Mouse (Mus musculus): Measurements from ENCODE around the gene Prmt8.

Prmt8 gene

GRCm38 (mm10) chr6:127769275-127770156 lies at the start of gene Prmt8:
Gene Prmt8 (minus strand): TSS chr6:127769472.
- peak; percentile 6; the same call in 1 of the 2 replicates for ATAC-seq (ENCODE audit: low TSS enrichment)

DNA sequence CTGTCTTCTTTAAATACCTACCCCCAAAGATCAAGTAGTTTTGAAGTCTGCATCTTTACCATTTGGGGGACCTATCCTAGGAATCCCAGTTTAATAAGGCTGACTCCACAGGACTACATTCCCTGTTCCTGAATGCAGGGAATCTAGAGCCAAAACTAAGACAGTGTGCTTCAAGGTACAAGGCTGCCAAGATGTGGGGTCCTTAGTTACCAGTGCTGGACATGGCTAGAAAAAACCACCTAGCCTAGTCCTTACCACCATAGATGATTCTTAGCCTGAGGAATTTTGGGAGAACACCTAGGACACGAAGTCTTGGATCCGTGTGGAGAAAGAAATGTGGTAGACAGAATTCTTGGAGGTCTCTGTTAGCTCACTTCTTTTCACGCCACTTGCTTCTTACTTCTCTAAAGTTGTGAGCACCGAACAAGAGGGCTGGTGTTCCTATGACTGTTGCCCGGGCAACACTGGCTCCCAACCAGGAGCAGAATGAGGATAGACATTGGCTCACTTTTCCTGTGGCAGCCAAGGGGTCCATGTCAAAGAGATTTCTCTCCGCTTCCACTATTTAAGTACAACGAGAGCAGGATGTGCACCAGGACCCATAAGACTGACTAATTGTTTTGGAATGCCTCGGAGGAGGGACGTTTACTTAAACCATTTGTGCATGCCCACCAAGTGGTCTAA lies 33.9 kb upstream of the Prmt8 start:
- no peak for ATAC-seq (ENCODE audit: low TSS enrichment)

DNA sequence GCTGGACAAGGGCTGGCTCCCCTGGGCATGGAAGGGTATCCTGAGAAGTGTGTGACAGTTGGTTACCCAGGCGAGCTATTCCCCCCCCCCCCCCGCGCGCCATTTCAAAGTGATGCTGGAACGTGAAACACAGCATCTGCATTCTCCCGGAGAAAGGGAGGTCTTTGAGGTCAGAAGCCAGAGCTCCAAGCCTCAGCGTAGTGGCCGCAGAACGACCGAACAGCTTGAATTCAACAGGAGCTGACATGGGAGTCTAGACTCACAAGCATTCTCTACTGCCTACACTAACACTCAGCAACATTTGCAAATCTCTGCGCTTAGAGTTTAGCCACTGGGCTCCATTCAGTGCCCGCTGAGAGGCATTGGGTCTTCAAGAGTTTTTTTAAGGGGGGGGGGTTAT lies 32.9 kb upstream of the Prmt8 start:
- no peak for ATAC-seq (ENCODE audit: low TSS enrichment)

DNA sequence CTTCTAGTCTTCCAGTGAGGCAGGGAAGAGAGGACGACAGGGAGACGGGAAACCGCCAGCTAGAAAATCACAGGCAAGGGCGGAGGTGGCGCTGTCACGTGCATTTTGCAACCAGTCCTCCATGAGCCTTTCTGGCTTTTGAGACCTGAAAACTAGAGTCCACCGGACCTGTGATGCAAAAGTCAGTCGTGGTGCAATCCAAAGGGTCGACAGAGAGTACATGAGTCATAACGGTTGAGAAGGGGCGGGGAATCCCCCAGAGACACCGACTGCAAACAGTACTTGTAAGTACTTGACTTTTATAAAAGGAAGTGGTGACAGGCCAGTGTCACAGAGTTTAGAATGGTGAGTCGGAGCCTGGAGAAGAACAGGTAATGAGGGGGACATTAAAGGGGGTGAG lies 20.8 kb upstream of the Prmt8 start:
- no peak for ATAC-seq (ENCODE audit: low TSS enrichment)

GRCm38 (mm10) chr6:127770806-127771205 lies 1.5 kb upstream of the Prmt8 start:
- ATAC-seq (ENCODE audit: low TSS enrichment) = peak; percentile 74

DNA sequence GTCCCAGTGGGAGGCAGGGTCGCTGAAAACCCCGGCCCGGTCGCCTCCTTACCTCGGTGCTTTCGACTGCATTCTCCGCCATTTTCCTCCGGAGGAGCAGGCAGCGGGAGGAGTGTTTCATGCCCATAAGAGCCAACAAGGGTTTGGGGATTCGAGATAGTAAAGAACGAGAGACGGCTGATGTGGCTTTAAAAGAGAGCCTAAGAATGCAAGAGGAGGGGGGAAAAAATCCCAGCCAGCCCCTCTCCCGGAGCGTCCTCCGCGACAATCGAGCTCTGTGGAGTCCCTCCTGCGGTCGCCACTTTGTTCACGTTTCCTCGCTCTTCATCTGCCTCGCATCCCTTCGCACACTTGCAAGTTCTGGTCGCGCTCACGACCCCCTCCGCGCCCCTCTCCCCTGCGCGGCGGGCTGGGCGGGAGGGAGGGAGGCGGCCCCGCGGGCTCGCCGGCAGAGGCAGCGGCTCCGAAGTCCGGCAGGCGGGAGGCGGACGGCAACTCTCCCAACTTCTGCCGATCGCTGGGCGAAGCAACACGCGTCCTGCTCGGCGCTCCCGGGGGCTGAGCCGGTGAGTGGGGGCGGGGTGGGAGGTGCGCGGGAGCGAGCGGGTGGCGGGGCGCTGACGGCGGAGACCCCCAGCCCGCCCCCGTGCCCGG lies 524 bp downstream of the Prmt8 start:
- ATAC-seq (ENCODE audit: low TSS enrichment) = no peak

DNA sequence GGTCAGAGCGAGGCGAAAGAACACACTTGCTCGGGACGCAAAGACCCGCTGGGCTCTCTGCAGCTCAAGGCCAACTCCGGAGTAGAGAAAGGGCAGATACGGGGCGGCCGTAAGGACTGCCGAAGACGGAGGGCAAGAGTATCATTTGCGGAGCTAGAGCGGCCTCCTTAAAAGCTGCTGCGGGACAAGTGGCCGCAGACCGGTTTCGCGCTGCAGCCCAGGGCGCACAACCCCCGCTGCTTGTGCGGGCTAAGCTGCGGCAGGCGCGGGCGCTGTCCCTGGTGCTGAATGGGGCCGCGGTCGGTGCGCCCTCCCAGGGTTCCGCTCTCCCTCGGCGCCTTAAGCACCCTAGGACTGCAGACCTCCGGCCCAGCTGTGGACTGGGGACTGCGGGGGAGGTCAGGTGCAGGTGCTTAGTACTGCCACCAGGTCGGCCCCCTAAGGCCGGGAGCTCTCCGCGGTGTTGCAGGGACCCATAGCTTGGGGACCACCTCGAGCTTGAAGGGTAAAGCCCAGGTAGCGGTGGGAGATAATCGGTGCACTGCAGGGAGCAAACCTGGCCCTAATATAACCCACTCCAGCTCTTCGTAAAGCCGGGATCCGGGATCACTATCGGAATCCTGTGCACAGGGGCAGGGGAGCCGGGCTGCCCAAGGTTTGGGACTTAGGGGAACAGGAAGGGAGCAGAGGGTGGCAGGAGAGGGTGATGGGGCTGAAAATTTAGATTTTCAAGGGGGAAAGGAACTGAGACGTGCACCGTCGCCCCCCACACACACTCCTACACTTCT lies 1.4 kb downstream of the Prmt8 start:
- ATAC-seq (ENCODE audit: low TSS enrichment) = 0 out of 2 replicates have a peak, but pooled peaks have one; percentile 3

DNA sequence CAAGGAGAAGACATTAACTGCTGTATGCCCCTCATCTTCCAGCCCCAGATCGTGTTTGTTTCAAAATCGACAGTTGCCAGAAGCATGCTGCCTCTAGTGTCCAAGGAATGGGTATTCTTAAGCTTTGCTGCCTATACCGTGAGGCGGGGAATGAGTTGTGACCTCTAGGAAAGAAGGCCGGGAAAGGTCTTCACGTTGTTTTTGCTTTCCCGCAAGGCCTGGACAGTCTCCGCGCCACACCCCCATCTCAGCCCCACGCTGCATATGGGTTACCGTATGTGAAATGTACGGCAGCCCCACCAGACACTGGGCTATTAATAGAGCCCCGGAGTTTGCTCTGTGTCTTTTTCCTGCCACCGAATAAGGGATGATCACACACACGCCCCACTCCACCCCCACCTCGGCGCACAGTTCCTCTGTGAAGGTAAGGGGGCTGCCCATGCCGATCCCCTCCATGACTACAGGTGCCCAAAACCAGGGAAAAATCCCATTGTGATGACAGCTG lies 2.0 kb downstream of the Prmt8 start:
- ATAC-seq (ENCODE audit: low TSS enrichment) = peak; percentile 21

- ATAC-seq (ENCODE audit: low TSS enrichment) = no peak
These were observed 2.6 kb downstream of the Prmt8 start for GRCm38 (mm10) chr6:127766641-127767200.

DNA sequence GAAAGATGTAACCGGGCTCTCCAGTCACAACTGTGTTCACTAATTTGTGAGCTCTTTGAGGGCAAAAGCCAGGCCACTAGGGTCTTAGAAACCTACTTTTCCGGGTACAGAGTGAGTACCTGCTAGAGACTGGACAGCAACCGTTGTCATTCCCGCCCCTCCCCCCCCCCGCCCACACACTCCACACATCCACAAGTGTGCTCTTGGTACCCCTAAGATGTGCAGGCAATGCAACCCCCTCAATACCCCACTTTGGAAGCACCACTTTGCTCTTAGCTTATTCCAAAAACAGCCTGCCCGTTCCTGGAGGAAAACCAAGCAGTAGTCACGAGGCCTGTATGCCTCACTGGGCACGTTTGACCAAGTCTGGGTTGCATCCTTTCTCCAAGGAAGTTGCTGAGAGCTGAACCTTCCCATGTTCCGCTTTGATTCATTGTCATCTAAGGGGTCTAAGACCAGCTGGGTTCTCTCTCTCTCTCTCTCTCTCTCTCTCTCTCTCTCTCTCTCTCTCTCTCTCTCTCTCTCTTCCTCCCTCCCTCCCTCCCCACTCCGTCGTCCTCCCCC lies 3.1 kb downstream of the Prmt8 start:
- ATAC-seq (ENCODE audit: low TSS enrichment) = no peak

DNA sequence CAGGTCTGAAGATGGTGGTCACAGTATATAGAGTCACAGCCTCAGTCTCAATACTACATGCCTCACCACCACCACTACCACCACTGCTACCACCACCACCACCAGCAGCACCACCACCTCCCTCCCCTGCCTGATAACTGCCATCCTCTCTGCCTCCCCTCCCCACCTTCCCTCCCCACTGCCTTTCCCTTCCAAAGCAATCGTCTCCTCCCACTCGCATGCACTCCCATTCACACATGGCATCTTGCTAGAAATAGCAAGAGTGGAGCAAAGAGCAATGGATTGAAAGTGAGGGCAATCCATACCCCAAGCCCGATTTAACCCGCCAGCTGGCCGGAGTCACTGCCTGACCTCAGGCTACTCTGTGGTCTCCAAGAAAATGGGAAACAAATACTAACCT lies 3.7 kb downstream of the Prmt8 start:
- no peak for ATAC-seq (ENCODE audit: low TSS enrichment)

GRCm38 (mm10) chr6:127758264-127758663 lies 11.0 kb downstream of the Prmt8 start:
- ATAC-seq (ENCODE audit: low TSS enrichment) = no peak

GRCm38 (mm10) chr6:127757667-127758167 lies 11.6 kb downstream of the Prmt8 start:
- ATAC-seq (ENCODE audit: low TSS enrichment) = no peak

- peak; percentile 62 for ATAC-seq (ENCODE audit: low TSS enrichment)
These were observed 12.4 kb downstream of the Prmt8 start for GRCm38 (mm10) chr6:127756856-127757255.

GRCm38 (mm10) chr6:127753228-127753627 lies 16.0 kb downstream of the Prmt8 start:
- ATAC-seq (ENCODE audit: low TSS enrichment) = no peak

- ATAC-seq (ENCODE audit: low TSS enrichment) = no peak
These were observed 16.6 kb downstream of the Prmt8 start for GRCm38 (mm10) chr6:127752681-127753080.

DNA sequence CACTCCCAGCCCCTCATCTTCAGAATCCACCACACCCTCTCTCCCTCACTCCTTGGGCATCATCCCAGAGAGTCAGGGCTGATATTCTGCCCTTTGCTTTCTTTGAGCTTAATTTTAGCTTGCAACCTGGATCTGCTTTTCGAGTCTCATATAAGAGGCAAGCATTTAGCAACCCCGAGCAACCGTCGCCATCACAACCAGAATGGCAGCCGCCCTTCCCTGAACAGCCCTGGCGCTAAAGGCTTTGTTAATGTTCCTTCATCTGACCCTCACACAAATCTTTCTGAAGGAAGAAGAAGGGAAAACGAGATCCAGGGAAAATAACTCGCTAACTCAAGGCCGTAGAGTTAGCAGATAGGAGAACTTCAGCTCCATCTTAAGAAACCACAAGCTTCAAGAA lies 17.8 kb downstream of the Prmt8 start:
- no peak for ATAC-seq (ENCODE audit: low TSS enrichment)

DNA sequence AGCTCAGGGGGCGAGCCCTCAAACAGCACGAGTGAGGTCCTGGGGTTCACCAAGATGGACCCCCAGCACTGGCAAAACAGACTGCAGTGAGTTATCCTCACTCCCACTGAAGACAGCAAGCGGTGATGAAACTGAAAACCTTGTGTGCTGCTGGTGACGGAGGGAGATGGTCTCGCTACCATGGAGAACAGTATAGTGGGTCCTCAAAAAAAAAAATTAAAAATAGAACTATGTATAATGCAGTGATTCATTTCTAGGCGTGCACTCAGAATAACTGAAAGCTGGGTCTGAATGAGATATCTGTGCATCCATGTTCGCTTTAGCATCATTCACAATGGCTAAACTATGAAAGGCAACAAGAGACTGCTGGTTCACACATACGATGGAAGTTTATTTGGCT lies 20.5 kb downstream of the Prmt8 start:
- ATAC-seq (ENCODE audit: low TSS enrichment) = peak; percentile 66

- peak; percentile 84 for ATAC-seq (ENCODE audit: low TSS enrichment)
These were observed 27.0 kb downstream of the Prmt8 start for GRCm38 (mm10) chr6:127742290-127742689.

- ATAC-seq (ENCODE audit: low TSS enrichment) = no peak
These were observed 28.1 kb downstream of the Prmt8 start for GRCm38 (mm10) chr6:127741162-127741561.

DNA sequence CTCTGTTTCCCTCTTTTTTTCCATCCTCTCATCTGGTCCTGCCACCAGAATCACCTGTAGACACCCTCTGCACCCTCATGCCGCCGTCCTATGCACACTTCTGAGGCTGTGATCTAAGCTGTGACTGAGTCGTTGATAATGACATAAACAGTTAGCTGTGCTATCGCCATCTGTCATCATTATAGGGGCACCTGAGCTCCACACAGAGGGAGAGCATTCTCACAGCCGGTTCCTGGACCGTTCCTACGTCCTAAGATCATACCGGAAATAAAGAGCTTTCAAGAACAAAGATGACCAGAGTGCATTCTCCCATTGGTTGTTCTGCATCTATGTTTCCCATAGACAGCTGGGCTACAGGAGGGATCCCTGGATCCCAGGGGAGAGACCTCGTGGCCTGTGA lies 28.6 kb downstream of the Prmt8 start:
- ATAC-seq (ENCODE audit: low TSS enrichment) = no peak
